Mouse (Mus musculus) hematopoietic stem cell, adult 5-6 weeks (primary cell): ENCODE data around the gene Ryk. TPM values are rescaled to one million over a fixed set of nuclear protein-coding genes. Genes with fewer than 3 reads are reported as not detected.

Experiments used
- ATAC-seq, 2 experiments: fragments of 125-278 bp in 1 of 2; replicated peaks in 1 of 2; 2 replicates each; pipeline ENCODE4 v1.8.0; 2016 to 2017; ENCODE audit warnings: inconsistent platforms in 2 of 2, mild to moderate bottlenecking in 2 of 2, moderate number of reproducible peaks in 2 of 2, low read depth in 1 of 2, moderate TSS enrichment in 1 of 2; ENCODE audit not compliant: low FRiP score in 2 of 2, poor library complexity in 2 of 2, severe bottlenecking in 2 of 2, insufficient read depth in 1 of 2, low TSS enrichment in 1 of 2
- total RNA-seq: library from RNA; stranded (forward); fragments of 172-1452, 232-1000 nt; gene quantifications from 2 replicates; pipeline ENCODE4 v1.2.3, GENCODE M21; 2017

Gene Ryk
- total RNA-seq, 1 experiment from 2014 or later, result 7.3 TPM

- ATAC-seq, result no peak
Measured at GRCm38 (mm10) chr9:102919486-102919885, 84.8 kb downstream of the Ryk start.

DNA sequence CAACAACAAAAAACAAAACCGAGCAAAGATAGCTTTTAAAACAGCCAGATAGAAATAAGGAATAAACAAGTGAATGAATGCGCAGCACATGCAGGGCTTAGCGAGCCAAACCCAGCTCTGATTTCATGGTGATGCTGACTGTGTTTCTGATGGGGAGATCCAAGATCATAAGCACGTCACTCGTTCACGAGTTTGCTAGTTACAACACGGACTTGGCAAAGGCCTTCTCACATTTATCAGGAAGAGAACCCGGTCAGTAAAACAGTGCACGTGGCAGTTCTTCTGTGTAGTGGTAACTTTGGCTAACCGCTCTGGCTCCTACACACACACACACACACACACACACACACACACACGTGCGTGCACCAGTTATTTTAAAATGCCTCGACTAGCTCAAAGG is 87.1 kb downstream of the Ryk start:
- no peak for ATAC-seq

DNA sequence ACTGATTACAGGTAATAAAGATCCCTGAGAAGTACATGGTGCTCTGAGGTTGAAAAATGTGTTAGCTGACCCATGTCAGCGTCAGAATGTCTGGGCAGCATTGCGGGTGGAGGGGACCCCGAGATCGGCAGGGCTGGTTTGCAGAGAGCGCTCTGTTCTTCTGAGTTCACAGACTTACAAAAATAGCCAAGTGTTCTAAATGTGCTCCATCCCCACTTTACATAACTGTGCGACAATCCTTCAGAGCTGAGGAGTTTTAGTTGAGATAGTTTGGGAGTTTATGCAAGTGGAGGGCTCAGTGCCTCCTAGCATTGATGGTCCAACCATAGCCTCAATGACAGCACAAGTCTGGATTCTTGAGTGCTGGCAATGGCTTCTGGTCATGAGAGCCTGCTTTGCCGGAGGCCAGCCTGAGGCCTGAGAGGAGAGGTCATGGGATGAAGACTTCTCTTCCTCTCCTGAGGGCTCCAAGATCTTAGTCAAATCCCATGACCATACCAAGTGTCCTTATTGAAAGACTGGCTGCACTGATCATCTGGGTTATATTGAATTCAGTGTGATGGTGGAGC is 88.2 kb downstream of the Ryk start:
- no peak for ATAC-seq

DNA sequence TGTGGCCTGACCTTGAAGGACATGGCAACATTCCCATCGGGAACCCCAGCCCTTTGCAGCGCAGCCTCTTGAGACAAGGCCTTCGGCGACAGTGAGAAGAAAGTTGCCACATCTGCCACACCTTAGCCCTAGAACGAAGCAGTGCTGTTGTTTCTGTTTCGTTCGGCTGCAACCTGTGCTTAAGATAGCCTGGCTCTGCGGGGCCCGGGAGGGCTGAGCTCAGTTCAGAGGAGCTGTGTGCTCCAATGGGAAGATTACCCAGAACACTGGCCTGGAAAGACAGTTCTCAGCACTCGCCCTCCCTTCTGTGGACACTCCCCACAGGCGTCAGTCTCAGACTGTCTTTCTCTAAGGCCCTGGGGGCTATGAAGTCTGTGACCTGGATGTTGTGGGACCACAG is 89.1 kb downstream of the Ryk start:
- ATAC-seq, result no peak

DNA sequence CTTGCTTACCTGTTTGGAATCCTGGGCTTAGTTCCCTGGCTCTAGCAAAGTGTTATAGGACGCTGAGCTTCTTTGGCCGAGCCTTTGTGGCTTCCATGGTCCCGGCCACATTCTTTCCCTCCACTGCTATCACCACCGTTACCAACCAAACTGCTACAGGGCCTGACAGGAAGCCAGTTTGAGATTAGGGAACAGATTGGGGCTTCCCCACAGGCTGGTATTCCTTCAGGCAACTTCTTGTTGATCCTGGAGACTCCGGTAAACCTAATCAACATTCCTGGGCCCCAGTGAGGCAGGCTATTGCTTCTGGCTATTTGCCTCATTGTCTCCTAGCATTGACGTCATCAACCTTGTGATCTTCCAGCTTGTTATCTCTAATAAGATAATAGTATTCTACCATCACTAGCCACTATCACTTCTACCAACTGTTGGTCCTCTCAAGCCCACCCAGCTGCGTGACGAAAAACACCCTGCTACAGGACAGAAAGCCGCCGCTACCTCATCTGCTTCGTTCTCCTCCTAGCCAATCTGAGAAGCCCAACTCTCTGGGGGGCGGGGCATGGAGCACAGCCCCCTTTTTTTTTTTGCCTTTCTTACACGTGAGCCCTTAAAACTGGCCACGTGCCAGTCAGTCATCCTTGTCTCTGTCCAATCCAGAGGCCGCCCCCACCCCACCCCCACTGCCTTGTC is 90.1 kb downstream of the Ryk start:
- no peak for ATAC-seq

DNA sequence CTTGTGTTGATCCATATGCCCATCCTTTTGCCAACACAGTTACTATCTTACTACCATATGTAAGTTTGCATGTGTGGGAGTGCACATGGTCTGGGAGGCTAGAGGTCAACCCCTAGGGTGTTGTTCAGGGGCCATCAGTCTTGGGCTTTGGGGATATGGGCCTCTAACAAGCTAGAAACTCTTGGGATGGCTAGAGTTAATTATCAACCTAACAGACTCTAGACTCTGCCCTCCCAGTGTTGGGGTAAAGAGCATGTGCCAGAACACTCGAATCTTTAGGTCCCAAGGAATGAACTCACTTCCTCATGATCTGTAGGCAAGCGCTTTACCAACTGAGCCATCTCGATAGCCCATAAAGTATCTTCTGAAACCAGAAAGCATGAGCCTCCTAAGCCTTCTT is 91.4 kb downstream of the Ryk start:
- ATAC-seq, result no peak

GRCm38 (mm10) chr9:102929776-102930175 is 95.1 kb downstream of the Ryk start:
- ATAC-seq, result no peak

DNA sequence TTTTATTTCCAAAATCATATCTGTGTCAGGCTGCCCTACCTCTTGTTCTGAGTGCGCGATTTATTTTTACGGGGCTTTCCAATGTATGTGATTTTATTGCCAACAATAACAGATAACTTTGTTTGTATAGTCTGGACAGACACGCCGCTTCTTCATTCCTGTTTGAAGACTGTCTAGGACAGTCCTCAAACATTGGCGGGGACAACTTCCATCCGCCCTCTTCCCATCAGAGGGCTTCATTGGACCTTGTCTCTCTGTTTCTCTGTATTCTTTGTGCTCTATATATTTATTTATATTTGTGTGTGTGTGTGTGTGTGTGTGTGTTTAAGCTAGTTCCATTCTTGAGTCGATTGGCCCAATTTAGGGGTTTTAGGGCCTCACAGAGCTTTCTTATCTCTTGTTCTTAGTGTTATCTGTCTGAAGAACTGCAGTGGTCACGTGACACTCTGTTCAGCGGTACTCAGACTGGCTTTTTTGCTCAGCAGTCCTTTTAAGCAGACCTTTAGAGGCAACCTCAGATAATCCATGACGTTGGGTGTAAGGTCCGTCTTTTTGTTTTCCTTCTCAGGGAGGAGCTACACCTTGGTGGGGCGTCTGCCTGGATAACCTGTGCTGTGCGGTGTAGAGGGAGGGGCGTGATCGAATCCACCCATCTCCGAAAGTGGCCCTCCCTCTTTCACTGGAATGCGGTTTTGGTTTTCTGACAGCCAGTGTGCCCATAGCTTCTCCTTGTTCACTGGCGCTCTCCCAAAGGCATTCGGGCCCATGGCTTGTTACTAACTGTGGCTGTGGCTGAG is 99.4 kb downstream of the Ryk start:
- ATAC-seq, result no peak; a peak in 1 of 4 replicates

DNA sequence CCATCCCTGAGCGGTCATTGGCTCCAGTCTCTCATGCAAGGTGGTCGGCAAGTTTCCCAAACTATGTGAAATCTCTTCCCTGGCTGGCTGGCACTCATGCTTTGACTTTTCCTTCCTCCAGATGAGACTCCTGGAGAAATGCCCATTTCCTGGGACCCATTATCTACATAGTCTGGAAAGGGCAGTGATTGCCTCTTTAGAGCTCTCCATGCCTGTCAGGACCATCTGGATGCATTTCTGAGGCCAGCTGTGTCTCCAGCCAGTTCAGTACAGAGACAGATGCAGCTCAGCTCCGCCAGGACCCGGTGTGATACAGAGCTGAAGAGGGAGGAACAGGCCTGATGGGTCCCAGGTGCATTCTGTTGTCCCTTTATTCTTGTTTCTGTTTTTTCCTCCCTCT is 107.5 kb downstream of the Ryk start:
- no peak for ATAC-seq

GRCm38 (mm10) chr9:102944891-102945290 is 110.2 kb downstream of the Ryk start:
- ATAC-seq, result no peak

GRCm38 (mm10) chr9:102946469-102947015 is 111.8 kb downstream of the Ryk start:
- ATAC-seq, result no peak

DNA sequence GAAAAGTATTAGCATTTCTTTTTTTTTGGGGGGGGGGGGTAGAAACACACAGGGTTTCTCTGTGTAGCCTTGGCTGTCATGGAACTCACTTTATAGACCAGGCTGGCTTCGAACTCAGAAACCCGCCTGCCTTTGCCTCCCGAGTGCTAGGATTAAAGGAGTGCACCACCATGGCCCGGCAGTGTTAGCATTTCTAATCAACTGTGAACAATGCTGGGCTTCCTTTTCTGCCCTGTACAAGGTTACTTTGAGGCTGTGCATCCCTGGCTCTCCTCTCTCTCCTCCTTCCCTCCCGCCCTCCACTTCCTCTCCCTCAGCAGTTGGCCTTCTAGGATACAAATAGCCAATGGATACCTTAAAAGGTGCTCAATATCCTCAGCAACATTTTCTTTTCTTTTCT is 114.0 kb downstream of the Ryk start:
- no peak for ATAC-seq

GRCm38 (mm10) chr9:102951091-102951994 is 116.6 kb downstream of the Ryk start:
- no peak for ATAC-seq

DNA sequence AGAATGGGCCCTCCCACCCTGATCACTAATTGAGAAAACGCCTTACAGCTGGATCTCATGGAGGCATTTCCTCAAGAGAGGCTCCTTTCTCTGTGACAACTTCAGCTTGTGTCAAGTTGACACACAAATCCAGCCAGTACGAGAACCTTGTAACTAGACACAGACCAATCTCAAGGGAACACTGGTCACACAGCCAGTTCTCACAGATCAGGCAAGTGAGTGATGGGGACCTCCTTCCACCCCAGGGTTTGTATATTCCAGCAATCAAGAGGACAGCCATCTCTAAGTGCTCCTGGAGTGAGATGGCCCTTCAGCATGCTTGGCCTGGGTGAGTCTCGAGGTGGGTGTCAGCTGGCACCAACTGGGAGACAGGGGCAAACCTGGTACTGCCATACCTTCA is 121.1 kb downstream of the Ryk start:
- no peak for ATAC-seq
